Mouse (Mus musculus): ENCODE data around the gene Rpl12. TPM values are rescaled to one million over a fixed set of nuclear protein-coding genes. Genes with fewer than 3 reads are reported as not detected.

Gene Rpl12
- polyA plus RNA-seq, 2 experiments, result 162 to 646 TPM

- no peak overlapping the region for H3K4me3 ChIP-seq (ENCODE audit: insufficient read depth in 1 of 2, low read depth in 2 of 2, low read length in 2 of 2)
- H3K27me3 ChIP-seq (ENCODE audit: control insufficient read depth, insufficient read depth, low read length), result no peaks in the 10 kb centered on the region
- 83% methylated on average over 24 of the region's 24 CpGs for WGBS (ENCODE audit: insufficient replicate concordance)
- DNase-seq (ENCODE audit: low read depth in 3 of 3, low spot score in 3 of 3) (no peak), ATAC-seq (ENCODE audit: insufficient read depth) (no peak)
- H3K27ac ChIP-seq, result no peak overlapping the region
- no peaks in the 10 kb centered on the region for H3K4me1 ChIP-seq (replicated peaks; ENCODE audit: control insufficient read depth in 2 of 2, insufficient read depth in 2 of 2, low read length in 1 of 2)
- TF ChIP-seq CTCF (IDR thresholded peaks at IDR 0.05; ENCODE audit: low read depth) (no peak), EP300 (IDR thresholded peaks at IDR 0.05; ENCODE audit: low read depth) (no peak)
- H3K36me3 ChIP-seq (replicated peaks; ENCODE audit: control insufficient read depth, insufficient read depth, low read depth), result no peaks in the 10 kb centered on the region
- no peak overlapping the region for H3K9ac ChIP-seq (replicated peaks)
- no peak overlapping the region for H3K4me2 ChIP-seq (ENCODE audit: low read depth)
- H3K9me3 ChIP-seq (ENCODE audit: control insufficient read depth, low read length), result no peaks in the 10 kb centered on the region
These were observed 37.7 kb upstream of the Rpl12 start for GRCm38 (mm10) chr2:32923551-32924250.

GRCm38 (mm10) chr2:32924306-32924844, 37.0 kb upstream of the Rpl12 start:
- no peak overlapping the region for H3K4me3 ChIP-seq (ENCODE audit: insufficient read depth in 1 of 2, low read depth in 2 of 2, low read length in 2 of 2)

GRCm38 (mm10) chr2:32926330-32927075, 34.9 kb upstream of the Rpl12 start:
- H3K4me1 ChIP-seq (replicated peaks; ENCODE audit: control insufficient read depth in 2 of 2, insufficient read depth in 2 of 2, low read length in 1 of 2), result no peaks in the 10 kb centered on the region
- no peaks in the 10 kb centered on the region for H3K9me3 ChIP-seq (ENCODE audit: control insufficient read depth, low read length)
- H3K4me2 ChIP-seq (ENCODE audit: low read depth), result no peak overlapping the region
- 83% methylated on average over 11 of the region's 12 CpGs for WGBS (ENCODE audit: insufficient replicate concordance)
- no peak for DNase-seq (ENCODE audit: low read depth in 3 of 3, low spot score in 3 of 3)
- no peak for ATAC-seq (ENCODE audit: insufficient read depth)
- no peak overlapping the region for H3K9ac ChIP-seq (replicated peaks)
- H3K36me3 ChIP-seq (replicated peaks; ENCODE audit: control insufficient read depth, insufficient read depth, low read depth), result no peaks in the 10 kb centered on the region
- H3K4me3 ChIP-seq (ENCODE audit: insufficient read depth in 1 of 2, low read depth in 2 of 2, low read length in 2 of 2), result no peak overlapping the region
- TF ChIP-seq CTCF (IDR thresholded peaks at IDR 0.05; ENCODE audit: low read depth), result no peak
- no peak for TF ChIP-seq EP300 (IDR thresholded peaks at IDR 0.05; ENCODE audit: low read depth)
- no peak overlapping the region for H3K27ac ChIP-seq
- no peaks in the 10 kb centered on the region for H3K27me3 ChIP-seq (ENCODE audit: control insufficient read depth, insufficient read depth, low read length)

More at GRCm38 (mm10) chr2:32924306-32924844, 37.0 kb upstream of the Rpl12 start:
- Histone ChIP-seq H3K27me3 (ENCODE audit: control insufficient read depth, insufficient read depth, low read length) (no peaks in the 10 kb centered on the region), H3K27ac (no peak overlapping the region), H3K36me3 (replicated peaks; ENCODE audit: control insufficient read depth, insufficient read depth, low read depth) (no peaks in the 10 kb centered on the region), H3K4me1 (replicated peaks; ENCODE audit: control insufficient read depth in 2 of 2, insufficient read depth in 2 of 2, low read length in 1 of 2) (no peaks in the 10 kb centered on the region), H3K9me3 (ENCODE audit: control insufficient read depth, low read length) (no peaks in the 10 kb centered on the region), H3K9ac (replicated peaks) (no peak overlapping the region), H3K4me2 (ENCODE audit: low read depth) (no peak overlapping the region)
- TF ChIP-seq EP300 (IDR thresholded peaks at IDR 0.05; ENCODE audit: low read depth) (no peak), CTCF (IDR thresholded peaks at IDR 0.05; ENCODE audit: low read depth) (no peak)
- ATAC-seq (ENCODE audit: insufficient read depth) (no peak), DNase-seq (ENCODE audit: low read depth in 3 of 3, low spot score in 3 of 3) (no peak)
- WGBS (ENCODE audit: insufficient replicate concordance), result 67% methylated on average over 10 of the region's 10 CpGs

GRCm38 (mm10) chr2:32927624-32928234, 33.6 kb upstream of the Rpl12 start:
- DNase-seq (ENCODE audit: low read depth in 3 of 3, low spot score in 3 of 3) (no peak), ATAC-seq (ENCODE audit: insufficient read depth) (no peak)
- no peaks in the 10 kb centered on the region for H3K9me3 ChIP-seq (ENCODE audit: control insufficient read depth, low read length)
- no peaks in the 10 kb centered on the region for H3K27me3 ChIP-seq (ENCODE audit: control insufficient read depth, insufficient read depth, low read length)
- TF ChIP-seq CTCF (IDR thresholded peaks at IDR 0.05; ENCODE audit: low read depth) (no peak), EP300 (IDR thresholded peaks at IDR 0.05; ENCODE audit: low read depth) (no peak)
- no peak overlapping the region for H3K9ac ChIP-seq (replicated peaks)
- 67% methylated on average over 15 of the region's 15 CpGs for WGBS (ENCODE audit: insufficient replicate concordance)
- H3K4me3 ChIP-seq (ENCODE audit: insufficient read depth in 1 of 2, low read depth in 2 of 2, low read length in 2 of 2), result no peak overlapping the region
- H3K4me2 ChIP-seq (ENCODE audit: low read depth), result no peak overlapping the region
- no peaks in the 10 kb centered on the region for H3K4me1 ChIP-seq (replicated peaks; ENCODE audit: control insufficient read depth in 2 of 2, insufficient read depth in 2 of 2, low read length in 1 of 2)
- no peak overlapping the region for H3K27ac ChIP-seq
- no peaks in the 10 kb centered on the region for H3K36me3 ChIP-seq (replicated peaks; ENCODE audit: control insufficient read depth, insufficient read depth, low read depth)

Measured in liver, embryonic 14.5 days (tissue).